ENCODE assay signal across 21 mouse cellular contexts in genomic region chr16:91450137-91451064, GRCm38 (mm10). TPM values are rescaled to one million over a fixed set of nuclear protein-coding genes. Genes with fewer than 3 reads are reported as not detected.
DNase-seq lines count a peak whose midpoint lies in the region; ATAC-seq and TF ChIP-seq lines count a peak whose summit lies in the region.
"Had no signal": no experiment of that assay in that cellular context is flagged by ENCODE, and none has a peak within 500 bp of the region (broad histone marks: within the 10 kb centered on the region; RNA-seq: fewer than 3 reads in every experiment).

No protein-coding gene starts in this region.

- no peak for ATAC-seq in liver, postnatal 0 days
- no peak for ATAC-seq in midbrain, embryonic 13.5 days
- ATAC-seq: intestine, embryonic 15.5 days had no signal

- H3K9ac ChIP-seq in MEL (ENCODE audit: control insufficient read depth, low read depth, low read length, poor library complexity, severe bottlenecking), result no peak overlapping the region
- no peak overlapping the region for H3K9ac ChIP-seq in liver, postnatal 0 days (replicated peaks)
- no peak overlapping the region for H3K9ac ChIP-seq in midbrain, embryonic 13.5 days (replicated peaks)
- H3K9ac ChIP-seq: hindbrain, embryonic 13.5 days; intestine, embryonic 15.5 days; midbrain, embryonic 12.5 days had no signal

- 0 out of 2 replicates have a peak, but pooled peaks have one; percentile 2 for TF ChIP-seq CTCF in lung, adult 2 months (IDR thresholded peaks at IDR 0.05; ENCODE audit: insufficient read depth, low read length)
- peak; percentile 22 to 54 (median 45); a peak in 4 of 6 replicates for TF ChIP-seq CTCF in MEL (IDR thresholded peaks at IDR 0.05 in 2 of 3, conservative IDR thresholded peaks at IDR 0.05 in 1 of 3; ENCODE audit: control insufficient read depth in 1 of 3, insufficient read depth in 1 of 3, low read depth in 2 of 3, low read length in 3 of 3, poor library complexity in 1 of 3, severe bottlenecking in 1 of 3)
- TF ChIP-seq CTCF in liver, postnatal 0 days (IDR thresholded peaks at IDR 0.05; ENCODE audit: low read depth), result peak; percentile 47

- peak; percentile 55 for TF ChIP-seq RAD21 in MEL (IDR thresholded peaks at IDR 0.05; ENCODE audit: low read depth, low read length)

- peaks cover 0 to 31% of the 10 kb centered on the region in 2 experiments; a peak in 2 of 4 replicates for H3K36me3 ChIP-seq in MEL (ENCODE audit: control insufficient read depth in 1 of 2, insufficient read depth in 2 of 2, low read length in 2 of 2)
- H3K36me3 ChIP-seq in liver, postnatal 0 days (replicated peaks; ENCODE audit: insufficient read depth, low read length), result no peaks in the 10 kb centered on the region
- H3K36me3 ChIP-seq in midbrain, embryonic 13.5 days, result no peaks in the 10 kb centered on the region
- H3K36me3 ChIP-seq: forebrain, embryonic 10.5 days; G1E; hindbrain, embryonic 13.5 days; intestine, embryonic 15.5 days; limb, embryonic 10.5 days; midbrain, embryonic 12.5 days had no signal

- WGBS in lung, adult 2 months, result 78% methylated on average over 12 of the region's 12 CpGs
- WGBS in liver, postnatal 0 days (ENCODE audit: insufficient replicate concordance), result 80% methylated on average over 12 of the region's 12 CpGs
- 82% methylated on average over 12 of the region's 12 CpGs for WGBS in midbrain, embryonic 13.5 days

- no peak for DNase-seq in lung, adult 2 months
- DNase-seq in lung, postnatal 25 days (ENCODE audit: low spot score), result no peak
- DNase-seq in A20 (ENCODE audit: low read depth, low spot score), result peak; percentile 49
- DNase-seq in MEL (ENCODE audit: low read depth, low spot score), result peak; percentile 48
- DNase-seq in liver, postnatal 0 days, result no peak
- DNase-seq in retina, embryonic 14.5 days (ENCODE audit: low spot score), result no peak
- DNase-seq: cerebellum, adult 9-11 months; gastrocnemius, postnatal 10 days had no signal

- no peak overlapping the region for H3K4me2 ChIP-seq in liver, postnatal 0 days (ENCODE audit: low read depth, low read length)
- H3K4me2 ChIP-seq in midbrain, embryonic 13.5 days (replicated peaks), result no peak overlapping the region
- H3K4me2 ChIP-seq: hindbrain, embryonic 13.5 days; intestine, embryonic 15.5 days; midbrain, embryonic 12.5 days had no signal

- H3K79me2 ChIP-seq in MEL (ENCODE audit: control insufficient read depth, insufficient read depth, low read length, poor library complexity), result no peaks in the 10 kb centered on the region

- no peak for TF ChIP-seq EP300 in MEL (IDR thresholded peaks at IDR 0.05; ENCODE audit: low read depth in 1 of 2, low read length in 2 of 2)
- TF ChIP-seq EP300 in liver, postnatal 0 days (IDR thresholded peaks at IDR 0.05; ENCODE audit: low read depth), result no peak

- H3K27ac ChIP-seq in MEL (ENCODE audit: control insufficient read depth, low read depth, low read length), result no peak overlapping the region
- no peak overlapping the region; the same call in 1 of the 2 replicates for H3K27ac ChIP-seq in liver, postnatal 0 days (ENCODE audit: low read depth)
- no peak overlapping the region for H3K27ac ChIP-seq in midbrain, embryonic 13.5 days
- H3K27ac ChIP-seq: forebrain, embryonic 10.5 days; hindbrain, embryonic 13.5 days; intestine, embryonic 15.5 days; left cerebral cortex, adult 2 months; limb, embryonic 10.5 days; midbrain, embryonic 12.5 days had no signal

- no peak overlapping the region for H3K4me3 ChIP-seq in lung, adult 2 months (replicated peaks; ENCODE audit: extremely low read depth, low read depth, low read length)
- H3K4me3 ChIP-seq in MEL (ENCODE audit: control insufficient read depth in 1 of 2, insufficient read depth in 1 of 2, low read depth in 2 of 2, low read length in 2 of 2), result no peak overlapping the region
- H3K4me3 ChIP-seq in liver, postnatal 0 days (ENCODE audit: low read depth, low read length), result no peak overlapping the region
- no peak overlapping the region for H3K4me3 ChIP-seq in midbrain, embryonic 13.5 days (replicated peaks)
- H3K4me3 ChIP-seq: forebrain, embryonic 10.5 days; hindbrain, embryonic 13.5 days; intestine, embryonic 15.5 days; left cerebral cortex, adult 2 months; limb, embryonic 10.5 days; midbrain, embryonic 12.5 days had no signal

- H3K27me3 ChIP-seq in MEL (ENCODE audit: control insufficient read depth in 1 of 2, insufficient read depth in 2 of 2, low read length in 2 of 2), result no peaks in the 10 kb centered on the region
- H3K27me3 ChIP-seq in liver, postnatal 0 days (ENCODE audit: insufficient read depth, low read length), result no peaks in the 10 kb centered on the region
- H3K27me3 ChIP-seq in midbrain, embryonic 13.5 days, result no peaks in the 10 kb centered on the region
- H3K27me3 ChIP-seq: hindbrain, embryonic 13.5 days; intestine, embryonic 15.5 days; midbrain, embryonic 12.5 days had no signal

- peaks cover 22% of the 10 kb centered on the region for H3K4me1 ChIP-seq in lung, adult 2 months (ENCODE audit: control insufficient read depth, insufficient read depth, low read length)
- peaks cover 25 to 38% of the 10 kb centered on the region in 2 experiments for H3K4me1 ChIP-seq in MEL (ENCODE audit: control insufficient read depth in 1 of 2, insufficient read depth in 2 of 2, low read length in 2 of 2)
- peaks cover 65% of the 10 kb centered on the region for H3K4me1 ChIP-seq in liver, postnatal 0 days (ENCODE audit: insufficient read depth)
- H3K4me1 ChIP-seq in midbrain, embryonic 13.5 days (replicated peaks), result no peaks in the 10 kb centered on the region
- H3K4me1 ChIP-seq: hindbrain, embryonic 13.5 days; intestine, embryonic 15.5 days; midbrain, embryonic 12.5 days had no signal

- TF ChIP-seq POLR2A in lung, adult 2 months (IDR thresholded peaks at IDR 0.05; ENCODE audit: borderline replicate concordance, extremely low read depth, low read depth, low read length), result no peak
- TF ChIP-seq POLR2A in MEL (IDR thresholded peaks at IDR 0.05; ENCODE audit: control insufficient read depth in 1 of 2, insufficient read depth in 1 of 2, low read depth in 1 of 2, low read length in 2 of 2, poor library complexity in 1 of 2), result no peak

- no peaks in the 10 kb centered on the region for H3K9me3 ChIP-seq in MEL (replicated peaks; ENCODE audit: insufficient read depth, low read length)
- no peaks in the 10 kb centered on the region for H3K9me3 ChIP-seq in liver, postnatal 0 days (ENCODE audit: low read length)
- H3K9me3 ChIP-seq in midbrain, embryonic 13.5 days, result no peaks in the 10 kb centered on the region
- H3K9me3 ChIP-seq: forebrain, embryonic 10.5 days; G1E; hindbrain, embryonic 13.5 days; intestine, embryonic 15.5 days; limb, embryonic 10.5 days; midbrain, embryonic 12.5 days had no signal

TF ChIP-seq in MEL, 35 proteins besides CTCF, POLR2A, EP300 and RAD21:
- TF ChIP-seq ZC3H11A (IDR thresholded peaks at IDR 0.05; ENCODE audit: low read depth, low read length) (peak; percentile 46; the same call in 1 of the 2 replicates), CHD2 (IDR thresholded peaks at IDR 0.05; ENCODE audit: low read length) (no peak), ZNF384 (IDR thresholded peaks at IDR 0.05; ENCODE audit: low read depth, low read length) (0 out of 2 replicates have a peak, but pooled peaks have one; percentile 19), SMC3 (IDR thresholded peaks at IDR 0.05; ENCODE audit: low read depth, low read length) (peak; percentile 49), BHLHE40 (IDR thresholded peaks at IDR 0.05; ENCODE audit: borderline replicate concordance, low read depth, low read length) (0 out of 2 replicates have a peak, but pooled peaks have one; percentile 9)

RNA-seq across cellular contexts. Expression of gene Ifnar1, which starts 34.6 kb away (rescaled TPM):
- polyA plus RNA-seq in lung, adult 2 months (2012; rRNA removed), result 25.0 and 29.7 TPM in 2 replicates
- total RNA-seq in MEL (2012; rRNA removed), result 10.3 and 12.2 TPM in 2 replicates
- polyA plus RNA-seq in MEL (2012; ENCODE audit: insufficient read depth in 1 of 2, insufficient read length in 2 of 2, low read depth in 1 of 2, low replicate concordance in 2 of 2, missing spikeins in 1 of 2), result 10 to 100 TPM in 1 of 2 experiments, not detected in 1; 20.2 TPM
- polyA plus RNA-seq in liver, postnatal 0 days (2015; fragmentation: Nextera tagmentation; extraction: Ambion mirVana), result 16.3 and 16.6 TPM in 2 replicates
- 54.7 and 55.2 TPM in 2 replicates for polyA plus RNA-seq in midbrain, embryonic 13.5 days (2015; fragmentation: Nextera tagmentation; extraction: Ambion mirVana)

RNA-seq across cellular contexts. Expression of gene Il10rb, which starts 44.4 kb away (rescaled TPM):
- polyA plus RNA-seq in lung, adult 2 months (2012; rRNA removed), result 46.5 and 53.1 TPM in 2 replicates
- 4.7 and 5.9 TPM in 2 replicates for total RNA-seq in MEL (2012; rRNA removed)
- polyA plus RNA-seq in MEL (2012; ENCODE audit: insufficient read depth in 1 of 2, insufficient read length in 2 of 2, low read depth in 1 of 2, low replicate concordance in 2 of 2, missing spikeins in 1 of 2), result 10 to 100 TPM in 1 of 2 experiments, not detected in 1; 14.6 TPM
- 25.5 and 26.4 TPM in 2 replicates for polyA plus RNA-seq in liver, postnatal 0 days (2015; fragmentation: Nextera tagmentation; extraction: Ambion mirVana)
- polyA plus RNA-seq in midbrain, embryonic 13.5 days (2015; fragmentation: Nextera tagmentation; extraction: Ambion mirVana), result 7.1 and 7.6 TPM in 2 replicates

RNA-seq across cellular contexts. Expression of gene Gm21970, which starts 58.9 kb away (rescaled TPM):
- polyA plus RNA-seq in lung, adult 2 months (2012; rRNA removed), result not detected in 2 replicates
- not detected in 2 replicates for total RNA-seq in MEL (2012; rRNA removed)
- not detected for polyA plus RNA-seq in MEL (2012; ENCODE audit: insufficient read depth in 1 of 2, insufficient read length in 2 of 2, low read depth in 1 of 2, low replicate concordance in 2 of 2, missing spikeins in 1 of 2)
- not detected in 2 replicates for polyA plus RNA-seq in liver, postnatal 0 days (2015; fragmentation: Nextera tagmentation; extraction: Ambion mirVana)
- not detected in 2 replicates for polyA plus RNA-seq in midbrain, embryonic 13.5 days (2015; fragmentation: Nextera tagmentation; extraction: Ambion mirVana)
- total RNA-seq: gastrocnemius, postnatal 10 days; left cerebral cortex, adult 2 months had no signal
- polyA plus RNA-seq: embryonic facial prominence, embryonic 14.5 days; forebrain, embryonic 10.5 days; G1E; heart, postnatal 0 days; hindbrain, embryonic 13.5 days; intestine, embryonic 15.5 days; kidney, embryonic 16.5 days; limb, embryonic 10.5 days; midbrain, embryonic 12.5 days; neural tube, embryonic 14.5 days; stomach, embryonic 14.5 days had no signal

Comparison
In these comparisons a context has a peak if more than half of its experiments do, and no peak if none do; other contexts are left out.
1. DNase-seq: peak in A20 (single experiment) and MEL (single experiment); none in lung, adult 2 months (single experiment), lung, postnatal 25 days (single experiment), liver, postnatal 0 days (single experiment) and retina, embryonic 14.5 days (single experiment).
2. Peak in every context shown above with its lines, with median percentiles within 50 percentile points of each other: CTCF ChIP-seq.